ENCODE assay signal across 24 mouse cellular contexts in the genomic region with DNA sequence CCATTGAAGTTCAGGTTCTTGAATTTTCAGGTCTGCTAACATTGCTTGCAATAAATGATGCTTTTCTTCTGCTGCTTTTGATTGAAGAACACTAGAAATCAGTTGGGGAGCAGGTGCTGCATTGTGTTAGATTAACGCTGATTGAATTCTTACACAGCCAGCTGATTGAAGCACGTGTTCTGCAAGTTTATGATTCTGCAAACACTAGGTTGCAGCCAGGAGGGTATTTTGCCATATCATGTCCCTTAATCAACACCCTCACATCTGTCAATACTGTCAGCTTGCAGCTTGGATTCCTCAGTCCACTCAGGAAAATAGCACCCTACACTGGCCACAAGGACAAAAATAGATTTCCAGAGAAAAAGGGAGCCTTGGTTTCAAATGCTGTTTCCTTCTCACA.
DNase-seq lines count a peak whose midpoint lies in the region; ATAC-seq and TF ChIP-seq lines count a peak whose summit lies in the region.
"Had no signal": no experiment of that assay in that cellular context is flagged by ENCODE, and none has a peak within 500 bp of the region (broad histone marks: within the 10 kb centered on the region; RNA-seq: fewer than 3 reads in every experiment).

No protein-coding gene starts in this region.

- H3K36me3 ChIP-seq in hindbrain, embryonic 11.5 days (ENCODE audit: control insufficient read depth, insufficient read depth, low read length) = no peaks in the 10 kb centered on the region
- no peaks in the 10 kb centered on the region for H3K36me3 ChIP-seq in hindbrain, embryonic 16.5 days (ENCODE audit: control insufficient read depth, insufficient read depth, low read length)
- no peaks in the 10 kb centered on the region for H3K36me3 ChIP-seq in neural tube, embryonic 11.5 days (ENCODE audit: control insufficient read depth, insufficient read depth, low read length)
- no peaks in the 10 kb centered on the region for H3K36me3 ChIP-seq in neural tube, embryonic 15.5 days
- H3K36me3 ChIP-seq in forebrain, embryonic 16.5 days (ENCODE audit: control insufficient read depth, insufficient read depth) = no peaks in the 10 kb centered on the region
- no peaks in the 10 kb centered on the region for H3K36me3 ChIP-seq in midbrain, postnatal 0 days (ENCODE audit: insufficient read depth, low read length)
- H3K36me3 ChIP-seq in limb, embryonic 10.5 days = no peaks in the 10 kb centered on the region
- H3K36me3 ChIP-seq: embryonic facial prominence, embryonic 15.5 days; heart, embryonic 13.5 days; kidney, embryonic 15.5 days; liver, embryonic 13.5 days had no signal

- no peaks in the 10 kb centered on the region for H3K27me3 ChIP-seq in hindbrain, embryonic 11.5 days (ENCODE audit: control insufficient read depth, insufficient read depth, low read length)
- no peaks in the 10 kb centered on the region for H3K27me3 ChIP-seq in hindbrain, embryonic 16.5 days (replicated peaks; ENCODE audit: control insufficient read depth, insufficient read depth, low read length)
- no peaks in the 10 kb centered on the region for H3K27me3 ChIP-seq in neural tube, embryonic 11.5 days (ENCODE audit: control insufficient read depth, insufficient read depth, low read length)
- no peaks in the 10 kb centered on the region for H3K27me3 ChIP-seq in neural tube, embryonic 15.5 days (replicated peaks)
- no peaks in the 10 kb centered on the region for H3K27me3 ChIP-seq in forebrain, embryonic 16.5 days (replicated peaks; ENCODE audit: control insufficient read depth, insufficient read depth, low read length)
- H3K27me3 ChIP-seq in midbrain, postnatal 0 days (ENCODE audit: insufficient read depth, low read length) = no peaks in the 10 kb centered on the region
- no peaks in the 10 kb centered on the region for H3K27me3 ChIP-seq in limb, embryonic 10.5 days (ENCODE audit: low read depth, poor library complexity, severe bottlenecking)
- H3K27me3 ChIP-seq: embryonic facial prominence, embryonic 15.5 days; heart, embryonic 13.5 days; kidney, embryonic 15.5 days; liver, embryonic 13.5 days; megakaryocyte, embryonic 14.5 days had no signal

- no peak overlapping the region for H3K27ac ChIP-seq in hindbrain, embryonic 11.5 days (ENCODE audit: low read depth, low read length)
- H3K27ac ChIP-seq in hindbrain, embryonic 16.5 days (ENCODE audit: low read depth, low read length) = no peak overlapping the region
- no peak overlapping the region for H3K27ac ChIP-seq in neural tube, embryonic 11.5 days (ENCODE audit: low read depth, low read length)
- H3K27ac ChIP-seq in neural tube, embryonic 15.5 days (replicated peaks) = no peak overlapping the region
- no peak overlapping the region for H3K27ac ChIP-seq in forebrain, embryonic 16.5 days (ENCODE audit: low read length)
- H3K27ac ChIP-seq in midbrain, postnatal 0 days (ENCODE audit: low read depth, low read length) = no peak overlapping the region
- no peak overlapping the region for H3K27ac ChIP-seq in limb, embryonic 10.5 days
- H3K27ac ChIP-seq: embryonic facial prominence, embryonic 15.5 days; heart, adult 2 months; heart, embryonic 13.5 days; kidney, embryonic 15.5 days; liver, embryonic 13.5 days had no signal

- ATAC-seq in hindbrain, embryonic 11.5 days (ENCODE audit: low FRiP score) = peak; percentile 65; the same call in 1 of the 2 replicates
- ATAC-seq in hindbrain, embryonic 16.5 days = no peak
- no peak for ATAC-seq in neural tube, embryonic 11.5 days (ENCODE audit: insufficient read depth, low FRiP score, low TSS enrichment)
- ATAC-seq in neural tube, embryonic 15.5 days (ENCODE audit: low FRiP score) = no peak
- ATAC-seq in forebrain, embryonic 16.5 days = peak; percentile 68
- ATAC-seq in midbrain, postnatal 0 days (ENCODE audit: low FRiP score) = no peak
- ATAC-seq in granulocyte monocyte progenitor cell, adult 5-6 weeks (replicated peaks; ENCODE audit: poor library complexity, severe bottlenecking) = no peak
- ATAC-seq: CD4-positive, CD25-positive, alpha-beta regulatory T cell, adult 4 months had no signal

- DNase-seq in hindbrain, embryonic 11.5 days (ENCODE audit: low spot score) = peak; percentile 5
- peak; percentile 9 for DNase-seq in neural tube, embryonic 11.5 days (ENCODE audit: low spot score)
- DNase-seq in midbrain, postnatal 0 days (ENCODE audit: low spot score) = no peak
- no peak for DNase-seq in limb, embryonic 10.5 days (ENCODE audit: low spot score)
- DNase-seq: adrenal gland, postnatal 25 days; cerebellum, adult 11 months; cerebellum, adult 9-11 months; gastrocnemius, postnatal 25 days; heart, adult 2 months; heart, postnatal 14 days; kidney, adult 11 months; kidney, postnatal 36 days; liver, embryonic 13.5 days; lung, adult 2 months; lung, postnatal 14 days had no signal

- no peak overlapping the region for H3K4me3 ChIP-seq in hindbrain, embryonic 11.5 days (ENCODE audit: low read depth, low read length)
- no peak overlapping the region for H3K4me3 ChIP-seq in hindbrain, embryonic 16.5 days (ENCODE audit: low read length)
- H3K4me3 ChIP-seq in neural tube, embryonic 11.5 days (ENCODE audit: low read depth, low read length) = no peak overlapping the region
- no peak overlapping the region for H3K4me3 ChIP-seq in neural tube, embryonic 15.5 days (replicated peaks)
- H3K4me3 ChIP-seq in forebrain, embryonic 16.5 days (replicated peaks; ENCODE audit: low read length) = no peak overlapping the region
- H3K4me3 ChIP-seq in midbrain, postnatal 0 days (ENCODE audit: low read depth, low read length) = no peak overlapping the region
- no peak overlapping the region for H3K4me3 ChIP-seq in limb, embryonic 10.5 days
- H3K4me3 ChIP-seq: embryonic facial prominence, embryonic 15.5 days; heart, adult 2 months; heart, embryonic 13.5 days; kidney, embryonic 15.5 days; liver, embryonic 13.5 days; megakaryocyte, embryonic 14.5 days had no signal

- no peak overlapping the region for H3K4me2 ChIP-seq in hindbrain, embryonic 11.5 days (replicated peaks; ENCODE audit: low read depth, low read length)
- H3K4me2 ChIP-seq in hindbrain, embryonic 16.5 days (ENCODE audit: low read length) = no peak overlapping the region
- H3K4me2 ChIP-seq in neural tube, embryonic 11.5 days (ENCODE audit: low read depth) = no peak overlapping the region
- H3K4me2 ChIP-seq in neural tube, embryonic 15.5 days = no peak overlapping the region
- H3K4me2 ChIP-seq in forebrain, embryonic 16.5 days (ENCODE audit: low read length) = no peak overlapping the region
- H3K4me2 ChIP-seq in midbrain, postnatal 0 days (ENCODE audit: low read depth, low read length, poor library complexity, severe bottlenecking) = no peak overlapping the region
- H3K4me2 ChIP-seq: embryonic facial prominence, embryonic 15.5 days; heart, embryonic 13.5 days; kidney, embryonic 15.5 days; liver, embryonic 13.5 days had no signal

- no peaks in the 10 kb centered on the region for H3K9me3 ChIP-seq in hindbrain, embryonic 11.5 days (ENCODE audit: control insufficient read depth, low read length)
- H3K9me3 ChIP-seq in hindbrain, embryonic 16.5 days (ENCODE audit: control insufficient read depth, low read length) = no peaks in the 10 kb centered on the region
- no peaks in the 10 kb centered on the region for H3K9me3 ChIP-seq in neural tube, embryonic 11.5 days (ENCODE audit: control insufficient read depth, low read length)
- no peaks in the 10 kb centered on the region for H3K9me3 ChIP-seq in neural tube, embryonic 15.5 days (replicated peaks)
- H3K9me3 ChIP-seq in forebrain, embryonic 16.5 days (ENCODE audit: control insufficient read depth, low read length) = no peaks in the 10 kb centered on the region
- no peaks in the 10 kb centered on the region for H3K9me3 ChIP-seq in midbrain, postnatal 0 days (ENCODE audit: low read length)
- H3K9me3 ChIP-seq in limb, embryonic 10.5 days (replicated peaks) = no peaks in the 10 kb centered on the region
- H3K9me3 ChIP-seq: embryonic facial prominence, embryonic 15.5 days; heart, embryonic 13.5 days; kidney, embryonic 15.5 days; liver, embryonic 13.5 days; megakaryocyte, embryonic 14.5 days had no signal

- 76% methylated on average over 2 of the region's 2 CpGs for WGBS in hindbrain, embryonic 11.5 days
- 24% methylated on average over 2 of the region's 2 CpGs for WGBS in hindbrain, embryonic 16.5 days
- WGBS in neural tube, embryonic 11.5 days = 72% methylated on average over 2 of the region's 2 CpGs
- WGBS in neural tube, embryonic 15.5 days = 25% methylated on average over 2 of the region's 2 CpGs
- 10% methylated on average over 2 of the region's 2 CpGs for WGBS in forebrain, embryonic 16.5 days
- 30% methylated on average over 2 of the region's 2 CpGs for WGBS in midbrain, postnatal 0 days
- 87% methylated on average over 2 of the region's 2 CpGs for whole genome bisulfite sequencing in limb, embryonic 10.5 days

- no peak overlapping the region for H3K9ac ChIP-seq in hindbrain, embryonic 11.5 days (ENCODE audit: low read depth, low read length)
- H3K9ac ChIP-seq in hindbrain, embryonic 16.5 days (ENCODE audit: low read depth, low read length) = no peak overlapping the region
- no peak overlapping the region for H3K9ac ChIP-seq in neural tube, embryonic 11.5 days (ENCODE audit: low read length)
- no peak overlapping the region for H3K9ac ChIP-seq in neural tube, embryonic 15.5 days (replicated peaks)
- H3K9ac ChIP-seq in forebrain, embryonic 16.5 days (replicated peaks; ENCODE audit: low read depth, low read length) = no peak overlapping the region
- no peak overlapping the region for H3K9ac ChIP-seq in midbrain, postnatal 0 days (replicated peaks; ENCODE audit: low read length, poor library complexity, severe bottlenecking)
- H3K9ac ChIP-seq: embryonic facial prominence, embryonic 15.5 days; heart, embryonic 13.5 days; kidney, embryonic 15.5 days; liver, embryonic 13.5 days had no signal

- TF ChIP-seq CTCF in midbrain, postnatal 0 days (IDR thresholded peaks at IDR 0.05) = peak; percentile 11; the same call in 1 of the 2 replicates

- peaks cover 3% of the 10 kb centered on the region; the same call in 1 of the 2 replicates for H3K4me1 ChIP-seq in hindbrain, embryonic 11.5 days (replicated peaks; ENCODE audit: control insufficient read depth, insufficient read depth, low read length)
- H3K4me1 ChIP-seq in hindbrain, embryonic 16.5 days (ENCODE audit: control insufficient read depth, insufficient read depth, low read depth, low read length) = no peaks in the 10 kb centered on the region
- no peaks in the 10 kb centered on the region for H3K4me1 ChIP-seq in neural tube, embryonic 11.5 days (ENCODE audit: control insufficient read depth, insufficient read depth, low read length)
- no peaks in the 10 kb centered on the region for H3K4me1 ChIP-seq in neural tube, embryonic 15.5 days
- peaks cover 7% of the 10 kb centered on the region for H3K4me1 ChIP-seq in forebrain, embryonic 16.5 days (replicated peaks; ENCODE audit: control insufficient read depth, insufficient read depth, low read length)
- H3K4me1 ChIP-seq in midbrain, postnatal 0 days (ENCODE audit: insufficient read depth, low read length) = no peaks in the 10 kb centered on the region
- H3K4me1 ChIP-seq in limb, embryonic 10.5 days = no peaks in the 10 kb centered on the region
- H3K4me1 ChIP-seq: embryonic facial prominence, embryonic 15.5 days; kidney, embryonic 15.5 days; liver, embryonic 13.5 days; megakaryocyte, embryonic 14.5 days had no signal

Comparison
In these comparisons a context has a peak if more than half of its experiments do, and no peak if none do; other contexts are left out.
1. ATAC-seq: peak in hindbrain, embryonic 11.5 days (single experiment) and forebrain, embryonic 16.5 days (single experiment); none in hindbrain, embryonic 16.5 days (single experiment), neural tube, embryonic 11.5 days (single experiment), neural tube, embryonic 15.5 days (single experiment), midbrain, postnatal 0 days (single experiment) and granulocyte monocyte progenitor cell, adult 5-6 weeks (single experiment).
2. DNase-seq: peak in hindbrain, embryonic 11.5 days (single experiment) and neural tube, embryonic 11.5 days (single experiment); none in midbrain, postnatal 0 days (single experiment) and limb, embryonic 10.5 days (single experiment).